Mouse (Mus musculus) liver, adult (tissue): ENCODE results near the gene Vmn1r6.
"Not testable (repeated sequence)": the region's sequence is repeated elsewhere in the genome, so short reads cannot be mapped to it uniquely, and the experiment has no call there.

Experiments
- GATA4 ChIP-seq: IDR thresholded peaks from 2 replicates; pipeline ENCODE4 v1.6.1; 2014; ENCODE audit warnings: mild to moderate bottlenecking, low read length; ENCODE audit not compliant: insufficient replicate concordance

The Vmn1r6 gene

GRCm38 (mm10) chr6:56996943-56997342 is at the start of gene Vmn1r6:
Gene Vmn1r6 (plus strand): TSS chr6:56997243.
- no peak for TF ChIP-seq GATA4

DNA sequence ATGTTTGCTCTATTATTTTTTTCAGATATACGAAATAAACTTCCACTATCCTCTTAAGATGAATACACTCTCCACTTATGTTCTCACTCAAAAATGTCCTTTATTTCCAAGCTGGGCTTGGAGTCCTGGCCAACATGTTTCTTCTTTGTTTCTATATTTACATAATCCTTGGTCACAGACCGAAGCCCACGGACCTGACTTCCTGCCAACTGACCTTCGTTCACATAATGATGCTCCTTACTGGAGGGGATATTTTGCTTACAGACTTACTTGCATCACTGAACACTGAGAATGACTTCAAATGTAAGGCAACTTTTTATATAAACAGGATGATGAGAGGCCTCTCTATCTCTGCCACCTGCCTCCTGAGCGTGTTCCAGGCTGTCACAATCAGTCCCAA is 40.6 kb upstream of the Vmn1r6 start:
- no peak for TF ChIP-seq GATA4

GRCm38 (mm10) chr6:56969973-56970372 is 27.1 kb upstream of the Vmn1r6 start, which contains the start of gene Vmn1r5:
Gene Vmn1r5 (plus strand): TSS chr6:56970273.
- no peak for TF ChIP-seq GATA4

- not testable (repeated sequence) for TF ChIP-seq GATA4
These were observed 28.2 kb downstream of the Vmn1r6 start, which contains the start of gene Vmn1r7 for GRCm38 (mm10) chr6:57025224-57025623. Gene Vmn1r7 (minus strand): TSS chr6:57025324.

DNA sequence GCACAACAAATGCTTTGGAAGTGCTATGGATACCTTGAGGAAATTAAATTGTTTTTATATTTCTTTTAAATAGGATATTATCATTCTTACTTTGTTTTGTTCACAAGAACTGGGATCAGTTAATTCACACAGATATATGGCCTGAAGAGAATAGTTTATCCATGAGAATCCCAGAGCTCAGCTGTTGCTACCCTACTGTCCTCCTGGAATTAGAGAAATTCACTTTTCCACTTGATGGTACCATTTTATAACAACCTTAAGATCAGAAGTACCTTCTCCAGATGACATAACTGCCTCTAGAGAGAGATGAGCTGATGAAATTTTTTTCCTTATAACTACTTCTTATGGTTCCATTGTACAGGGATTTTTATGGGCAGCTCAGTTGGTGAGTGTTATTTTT is 34.9 kb downstream of the Vmn1r6 start, which contains the start of gene Vmn1r8:
TSS of gene Vmn1r8 (plus strand) at position 301 of the 400 bp plus-strand sequence.
- no peak for TF ChIP-seq GATA4

GRCm38 (mm10) chr6:57034674-57035073 is 37.6 kb downstream of the Vmn1r6 start:
- no peak for TF ChIP-seq GATA4
